In the genomic region with DNA sequence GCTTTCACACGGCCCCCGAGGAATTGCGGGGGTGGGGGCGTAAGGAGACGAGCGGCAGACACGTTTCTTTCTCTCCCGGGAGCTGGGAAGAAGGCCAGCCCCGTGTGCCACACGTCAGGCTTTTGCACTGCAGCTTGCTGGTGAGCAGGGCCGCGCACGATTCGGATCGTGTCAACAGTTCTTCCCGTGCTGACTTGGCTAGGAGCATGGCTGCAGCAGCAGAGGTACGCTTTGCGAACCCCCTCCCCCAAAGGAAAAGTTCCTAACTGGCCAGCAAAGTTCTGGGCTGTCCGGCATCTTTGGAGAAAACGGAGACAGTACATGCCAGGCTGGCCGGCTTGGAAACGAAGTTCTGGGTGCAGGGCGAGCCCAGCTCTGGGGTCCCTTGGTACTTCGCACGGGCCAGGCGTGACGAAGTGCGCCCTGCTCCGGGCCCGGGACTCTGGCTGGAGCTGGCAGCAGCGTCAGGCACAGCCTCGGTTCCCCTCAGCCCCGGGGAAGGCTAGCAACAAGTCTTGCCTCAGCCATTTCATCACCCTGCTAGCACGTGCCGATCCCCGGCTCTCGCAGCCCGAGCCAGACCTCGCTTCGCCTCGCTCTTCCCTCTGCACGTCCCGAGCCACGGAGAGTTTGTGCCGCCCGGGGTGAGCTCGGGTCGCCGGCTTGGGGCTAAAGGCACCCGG, we compare ENCODE assay signal across 8 mouse cellular contexts. TPM values are rescaled to one million over a fixed set of nuclear protein-coding genes. Genes with fewer than 3 reads are reported as not detected.
DNase-seq lines count a peak whose midpoint lies in the region; ATAC-seq and TF ChIP-seq lines count a peak whose summit lies in the region.

No protein-coding gene starts in this region.

- H3K9me3 ChIP-seq in E14TG2a.4 (ENCODE audit: low read length) = no peaks in the 10 kb centered on the region

- ATAC-seq in frontal cortex, adult (ENCODE audit: low TSS enrichment) = peak; percentile 46

- peak; percentile 67 for DNase-seq in adrenal gland, postnatal 10 days
- peak; percentile 55 to 72 for DNase-seq in heart, postnatal 36 days
- peak; percentile 40 for DNase-seq in layer of hippocampus, postnatal 36 days
- peak; percentile 28 for DNase-seq in lung, postnatal 25 days (ENCODE audit: low spot score)
- DNase-seq in right cerebral cortex, adult 2 months (ENCODE audit: low spot score in 2 of 2) = peak; percentile 56 to 66
- no peak for DNase-seq in c-Kit-positive CD71-positive TER-119-positive erythroid progenitor cells, embryonic 14.5 days (ENCODE audit: low spot score)

- no peak for TF ChIP-seq CTCF in E14TG2a.4 (conservative IDR thresholded peaks at IDR 0.05; ENCODE audit: low read length)

- H3K36me3 ChIP-seq in E14TG2a.4 (ENCODE audit: insufficient read depth, low read length) = peaks cover 42% of the 10 kb centered on the region

- intact Hi-C loops in heart, postnatal 36 days (cut with DNase I) = loop anchor here (5.0 to 10.0 kb wide), 2 partner anchors 183 to 694 kb away; no protein-coding TSS in a partner anchor

- peak overlapping the region; percentile 85 for H3K4me3 ChIP-seq in E14TG2a.4 (replicated peaks; ENCODE audit: low read length)

- H3K27me3 ChIP-seq in E14TG2a.4 (ENCODE audit: insufficient read depth, low read length) = peaks cover 69% of the 10 kb centered on the region

- peaks cover 54% of the 10 kb centered on the region for H3K4me1 ChIP-seq in E14TG2a.4 (replicated peaks; ENCODE audit: low read depth, low read length)

RNA-seq across cellular contexts. Expression of a gene that starts 0.8 kb away (rescaled TPM):
- 1 to 10 TPM; 1.6 to 2.8 TPM for total RNA-seq in adrenal gland, postnatal 10 days (2021)
- total RNA-seq in heart, postnatal 36 days (2021) = 10 to 100 TPM; 18.0 to 20.7 TPM
- total RNA-seq in layer of hippocampus, postnatal 36 days (2021) = 1 to 10 TPM; 5.1 to 5.3 TPM
